Mouse (Mus musculus) thymus, postnatal 4 days (tissue): ENCODE data around the gene Phtf2.

Experiments
- DNase-seq: peaks from one replicate; pipeline ENCODE4 v3.0.0; 2021

Phtf2 gene

GRCm38 (mm10) chr5:20881915-20882800 is at the start of gene Phtf2, which contains the start of gene Tmem60:
Gene Phtf2 (minus strand): TSS chr5:20882124.
Gene Tmem60 (plus strand): TSS chr5:20882191.
- peak; percentile 99 for DNase-seq

GRCm38 (mm10) chr5:20931300-20931699 is 49.4 kb upstream of the Phtf2 start:
- DNase-seq: no peak

GRCm38 (mm10) chr5:20930430-20930829 is 48.5 kb upstream of the Phtf2 start:
- DNase-seq: no peak

GRCm38 (mm10) chr5:20929669-20930151 is 47.8 kb upstream of the Phtf2 start:
- no peak for DNase-seq

GRCm38 (mm10) chr5:20925451-20925850 is 43.5 kb upstream of the Phtf2 start:
- DNase-seq: no peak

- no peak for DNase-seq
Measured at GRCm38 (mm10) chr5:20924608-20925007, 42.7 kb upstream of the Phtf2 start.

GRCm38 (mm10) chr5:20919566-20919965 is 37.6 kb upstream of the Phtf2 start:
- no peak for DNase-seq

GRCm38 (mm10) chr5:20918967-20919366 is 37.0 kb upstream of the Phtf2 start:
- no peak for DNase-seq

GRCm38 (mm10) chr5:20913372-20914275 is 31.7 kb upstream of the Phtf2 start:
- peak; percentile 81 for DNase-seq

GRCm38 (mm10) chr5:20911741-20912140 is 29.8 kb upstream of the Phtf2 start:
- DNase-seq: no peak

GRCm38 (mm10) chr5:20906191-20906590 is 24.3 kb upstream of the Phtf2 start:
- DNase-seq: no peak

GRCm38 (mm10) chr5:20905437-20905836 is 23.5 kb upstream of the Phtf2 start:
- no peak for DNase-seq

GRCm38 (mm10) chr5:20904647-20905046 is 22.7 kb upstream of the Phtf2 start:
- DNase-seq: no peak

GRCm38 (mm10) chr5:20897446-20898167 is 15.7 kb upstream of the Phtf2 start:
- DNase-seq: no peak

GRCm38 (mm10) chr5:20884036-20884620 is 2.2 kb upstream of the Phtf2 start:
- DNase-seq: no peak

- DNase-seq: peak; percentile 72
Measured at GRCm38 (mm10) chr5:20880797-20881775, 838 bp downstream of the Phtf2 start.

- DNase-seq: no peak
Measured at GRCm38 (mm10) chr5:20880386-20880785, 1.5 kb downstream of the Phtf2 start.

GRCm38 (mm10) chr5:20876934-20877426 is 4.9 kb downstream of the Phtf2 start:
- DNase-seq: no peak

- DNase-seq: no peak
Measured at GRCm38 (mm10) chr5:20873146-20873545, 8.8 kb downstream of the Phtf2 start.

GRCm38 (mm10) chr5:20865193-20865755 is 16.6 kb downstream of the Phtf2 start:
- no peak for DNase-seq
